Mouse (Mus musculus): ENCODE measurements around the gene Tmem102. TPM values are rescaled to one million over a fixed set of nuclear protein-coding genes. Genes with fewer than 3 reads are reported as not detected.

The Tmem102 gene
- polyA plus RNA-seq, 1 experiment = 11.6 TPM

GRCm38 (mm10) chr11:69833554-69833953, 28.1 kb upstream of the Tmem102 start:
- Histone ChIP-seq H3K27ac (ENCODE audit: insufficient read depth, low read length) (no peak overlapping the region), H3K27me3 (ENCODE audit: control insufficient read depth, insufficient read depth, low read length, poor library complexity, severe bottlenecking) (no peaks in the 10 kb centered on the region), H3K4me3 (ENCODE audit: low read depth, low read length) (peak overlapping the region; percentile 54), H3K9ac (ENCODE audit: low read depth, poor library complexity, severe bottlenecking) (peak overlapping the region; percentile 19), H3K9me3 (replicated peaks; ENCODE audit: control insufficient read depth, insufficient read depth, low read length, poor library complexity, severe bottlenecking) (no peaks in the 10 kb centered on the region), H3K36me3 (ENCODE audit: control insufficient read depth, insufficient read depth, low read length, poor library complexity, severe bottlenecking) (no peaks in the 10 kb centered on the region), H3K4me1 (ENCODE audit: control insufficient read depth, insufficient read depth, low read length) (peaks cover 3% of the 10 kb centered on the region)
- TF ChIP-seq POLR2A (IDR thresholded peaks at IDR 0.05; ENCODE audit: insufficient read depth, low read length) = no peak
- TF ChIP-seq CTCF (IDR thresholded peaks at IDR 0.05; ENCODE audit: low read depth, low read length) = no peak
- no peak for TF ChIP-seq EP300 (IDR thresholded peaks at IDR 0.05; ENCODE audit: insufficient read depth, low read depth, low read length)

GRCm38 (mm10) chr11:69828832-69829231, 23.4 kb upstream of the Tmem102 start:
- Histone ChIP-seq H3K9ac (ENCODE audit: low read depth, poor library complexity, severe bottlenecking) (no peak overlapping the region), H3K4me3 (ENCODE audit: low read depth, low read length) (no peak overlapping the region), H3K27ac (ENCODE audit: insufficient read depth, low read length) (no peak overlapping the region)

GRCm38 (mm10) chr11:69823456-69823855, 18.0 kb upstream of the Tmem102 start:
- no peaks in the 10 kb centered on the region for H3K9me3 ChIP-seq (replicated peaks; ENCODE audit: control insufficient read depth, insufficient read depth, low read length, poor library complexity, severe bottlenecking)
- TF ChIP-seq CTCF (IDR thresholded peaks at IDR 0.05; ENCODE audit: low read depth, low read length) = no peak
- TF ChIP-seq POLR2A (IDR thresholded peaks at IDR 0.05; ENCODE audit: insufficient read depth, low read length) = no peak
- no peak for TF ChIP-seq EP300 (IDR thresholded peaks at IDR 0.05; ENCODE audit: insufficient read depth, low read depth, low read length)
- H3K27ac ChIP-seq (ENCODE audit: insufficient read depth, low read length) = no peak overlapping the region
- no peak overlapping the region for H3K4me3 ChIP-seq (ENCODE audit: low read depth, low read length)
- H3K27me3 ChIP-seq (ENCODE audit: control insufficient read depth, insufficient read depth, low read length, poor library complexity, severe bottlenecking) = no peaks in the 10 kb centered on the region
- no peaks in the 10 kb centered on the region for H3K36me3 ChIP-seq (ENCODE audit: control insufficient read depth, insufficient read depth, low read length, poor library complexity, severe bottlenecking)
- no peaks in the 10 kb centered on the region for H3K4me1 ChIP-seq (ENCODE audit: control insufficient read depth, insufficient read depth, low read length)
- H3K9ac ChIP-seq (ENCODE audit: low read depth, poor library complexity, severe bottlenecking) = no peak overlapping the region

More at GRCm38 (mm10) chr11:69828832-69829231, 23.4 kb upstream of the Tmem102 start:
- TF ChIP-seq POLR2A (IDR thresholded peaks at IDR 0.05; ENCODE audit: insufficient read depth, low read length) (no peak), CTCF (IDR thresholded peaks at IDR 0.05; ENCODE audit: low read depth, low read length) (no peak), EP300 (IDR thresholded peaks at IDR 0.05; ENCODE audit: insufficient read depth, low read depth, low read length) (no peak)
- H3K9me3 ChIP-seq (replicated peaks; ENCODE audit: control insufficient read depth, insufficient read depth, low read length, poor library complexity, severe bottlenecking) = no peaks in the 10 kb centered on the region
- H3K36me3 ChIP-seq (ENCODE audit: control insufficient read depth, insufficient read depth, low read length, poor library complexity, severe bottlenecking) = no peaks in the 10 kb centered on the region
- H3K4me1 ChIP-seq (ENCODE audit: control insufficient read depth, insufficient read depth, low read length) = peaks cover 3% of the 10 kb centered on the region
- H3K27me3 ChIP-seq (ENCODE audit: control insufficient read depth, insufficient read depth, low read length, poor library complexity, severe bottlenecking) = no peaks in the 10 kb centered on the region

GRCm38 (mm10) chr11:69822080-69822479, 16.7 kb upstream of the Tmem102 start, which contains the start of gene Spem1:
TSS of gene Spem1 (minus strand) at chr11:69822180.
- Histone ChIP-seq H3K9ac (ENCODE audit: low read depth, poor library complexity, severe bottlenecking) (no peak within 1 kb of the TSS), H3K27me3 (ENCODE audit: control insufficient read depth, insufficient read depth, low read length, poor library complexity, severe bottlenecking) (no peaks in the 10 kb centered on the region), H3K27ac (ENCODE audit: insufficient read depth, low read length) (no peak within 1 kb of the TSS), H3K36me3 (ENCODE audit: control insufficient read depth, insufficient read depth, low read length, poor library complexity, severe bottlenecking) (no peaks in the 10 kb centered on the region), H3K4me1 (ENCODE audit: control insufficient read depth, insufficient read depth, low read length) (no peaks in the 10 kb centered on the region), H3K9me3 (replicated peaks; ENCODE audit: control insufficient read depth, insufficient read depth, low read length, poor library complexity, severe bottlenecking) (no peaks in the 10 kb centered on the region), H3K4me3 (ENCODE audit: low read depth, low read length) (no peak within 1 kb of the TSS)
- no peak for TF ChIP-seq CTCF (IDR thresholded peaks at IDR 0.05; ENCODE audit: low read depth, low read length)
- no peak for TF ChIP-seq EP300 (IDR thresholded peaks at IDR 0.05; ENCODE audit: insufficient read depth, low read depth, low read length)
- no peak for TF ChIP-seq POLR2A (IDR thresholded peaks at IDR 0.05; ENCODE audit: insufficient read depth, low read length)

- Histone ChIP-seq H3K27me3 (ENCODE audit: control insufficient read depth, insufficient read depth, low read length, poor library complexity, severe bottlenecking) (no peaks in the 10 kb centered on the region), H3K9ac (ENCODE audit: low read depth, poor library complexity, severe bottlenecking) (no peak overlapping the region), H3K9me3 (replicated peaks; ENCODE audit: control insufficient read depth, insufficient read depth, low read length, poor library complexity, severe bottlenecking) (no peaks in the 10 kb centered on the region), H3K36me3 (ENCODE audit: control insufficient read depth, insufficient read depth, low read length, poor library complexity, severe bottlenecking) (no peaks in the 10 kb centered on the region), H3K27ac (ENCODE audit: insufficient read depth, low read length) (no peak overlapping the region), H3K4me1 (ENCODE audit: control insufficient read depth, insufficient read depth, low read length) (no peaks in the 10 kb centered on the region), H3K4me3 (ENCODE audit: low read depth, low read length) (no peak overlapping the region)
- TF ChIP-seq POLR2A (IDR thresholded peaks at IDR 0.05; ENCODE audit: insufficient read depth, low read length) = no peak
- TF ChIP-seq EP300 (IDR thresholded peaks at IDR 0.05; ENCODE audit: insufficient read depth, low read depth, low read length) = no peak
- no peak for TF ChIP-seq CTCF (IDR thresholded peaks at IDR 0.05; ENCODE audit: low read depth, low read length)
These were observed 13.4 kb upstream of the Tmem102 start for GRCm38 (mm10) chr11:69818871-69819270.

GRCm38 (mm10) chr11:69818365-69818764, 12.9 kb upstream of the Tmem102 start, which contains the start of gene Spem2:
TSS of gene Spem2 (minus strand) at chr11:69818465.
- Histone ChIP-seq H3K27ac (ENCODE audit: insufficient read depth, low read length) (no peak within 1 kb of the TSS), H3K9me3 (replicated peaks; ENCODE audit: control insufficient read depth, insufficient read depth, low read length, poor library complexity, severe bottlenecking) (no peaks in the 10 kb centered on the region), H3K9ac (ENCODE audit: low read depth, poor library complexity, severe bottlenecking) (no peak within 1 kb of the TSS), H3K27me3 (ENCODE audit: control insufficient read depth, insufficient read depth, low read length, poor library complexity, severe bottlenecking) (no peaks in the 10 kb centered on the region), H3K4me1 (ENCODE audit: control insufficient read depth, insufficient read depth, low read length) (no peaks in the 10 kb centered on the region), H3K4me3 (ENCODE audit: low read depth, low read length) (no peak within 1 kb of the TSS), H3K36me3 (ENCODE audit: control insufficient read depth, insufficient read depth, low read length, poor library complexity, severe bottlenecking) (no peaks in the 10 kb centered on the region)
- TF ChIP-seq CTCF (IDR thresholded peaks at IDR 0.05; ENCODE audit: low read depth, low read length) (no peak), POLR2A (IDR thresholded peaks at IDR 0.05; ENCODE audit: insufficient read depth, low read length) (no peak), EP300 (IDR thresholded peaks at IDR 0.05; ENCODE audit: insufficient read depth, low read depth, low read length) (no peak)
